Mouse (Mus musculus) layer of hippocampus, adult 18-20 months (tissue): Measurements from ENCODE around the gene Gm32717. TPM values are rescaled to one million over a fixed set of nuclear protein-coding genes. Genes with fewer than 3 reads are reported as not detected.
"Not testable (repeated sequence)": the region's sequence is repeated elsewhere in the genome, so short reads cannot be mapped to it uniquely, and the experiment has no call there.

Experiments
- DNase-seq, 2 experiments: peaks; one replicate each; pipeline ENCODE4 v3.0.0; 2022; ENCODE audit warnings: low spot score in 2 of 2
- long read RNA-seq: library from polyadenylated mRNA; stranded (forward); transcript quantifications from one replicate; pipeline ENCODE4 v2.0.0, GENCODE M21; 2021
- total RNA-seq, 2 experiments: library from RNA; stranded (reverse); gene quantifications; 2 replicates each; pipeline ENCODE4 v1.2.3; 2021

The Gm32717 gene
- under 1 TPM; 0.74 to 0.97 TPM for total RNA-seq
- long read RNA-seq, result 0 reads

GRCm38 (mm10) chr10:118240680-118241079, at the start of gene Gm32717:
Gene Gm32717, minus strand, starts transcription at chr10:118240780.
- DNase-seq, result not testable (repeated sequence)

- not testable (repeated sequence) for DNase-seq
Measured at GRCm38 (mm10) chr10:118283016-118283415, 42.4 kb upstream of the Gm32717 start.

- not testable (repeated sequence) for DNase-seq
Measured at GRCm38 (mm10) chr10:118282565-118282964, 42.0 kb upstream of the Gm32717 start.

GRCm38 (mm10) chr10:118278069-118278468, 37.5 kb upstream of the Gm32717 start:
- not testable (repeated sequence) for DNase-seq

- not testable (repeated sequence) for DNase-seq
Measured at GRCm38 (mm10) chr10:118271416-118271815, 30.8 kb upstream of the Gm32717 start.

- not testable (repeated sequence) for DNase-seq
Measured at GRCm38 (mm10) chr10:118268812-118269211, 28.2 kb upstream of the Gm32717 start.

GRCm38 (mm10) chr10:118258388-118258787, 17.8 kb upstream of the Gm32717 start, which contains the start of gene Gm32802:
Gene Gm32802, plus strand, starts transcription at chr10:118258688.
- DNase-seq, result not testable (repeated sequence)

GRCm38 (mm10) chr10:118250852-118251295, 10.3 kb upstream of the Gm32717 start:
- DNase-seq, result peak; percentile 37 to 51

GRCm38 (mm10) chr10:118249006-118249595, 8.5 kb upstream of the Gm32717 start:
- peak; percentile 18 to 54 for DNase-seq

- not testable (repeated sequence) for DNase-seq
Measured at GRCm38 (mm10) chr10:118232607-118233006, 8.0 kb downstream of the Gm32717 start.

GRCm38 (mm10) chr10:118227629-118228028, 13.0 kb downstream of the Gm32717 start:
- not testable (repeated sequence) for DNase-seq

- not testable (repeated sequence) for DNase-seq
Measured at GRCm38 (mm10) chr10:118215719-118216393, 24.7 kb downstream of the Gm32717 start.

- no peak for DNase-seq
Measured at GRCm38 (mm10) chr10:118204642-118205041, 35.9 kb downstream of the Gm32717 start, which contains the start of gene Il22. Gene Il22, plus strand, starts transcription at chr10:118204942.

- not testable (repeated sequence) for DNase-seq
Measured at GRCm38 (mm10) chr10:118195150-118195549, 45.4 kb downstream of the Gm32717 start.

Other genes with a start within 250 kb of the Gm32717 start
- gene Mdm1, start 99.0 kb downstream of the Gm32717 start, total RNA-seq, result 1 to 10 TPM; 7.3 to 7.7 TPM
- gene Il22, start 35.8 kb downstream of the Gm32717 start, total RNA-seq, result not detected
- under 1 TPM; 0.74 to 0.97 TPM for gene Gm32802, start 17.9 kb upstream of the Gm32717 start, total RNA-seq
- not detected for gene Iltifb, start 54.3 kb upstream of the Gm32717 start, total RNA-seq
- not detected for gene Gm9040, start 86.2 kb upstream of the Gm32717 start, total RNA-seq
- not detected for gene Gm9044, start 91.6 kb upstream of the Gm32717 start, total RNA-seq
- gene Gm9045, start 97.1 kb upstream of the Gm32717 start, total RNA-seq, result under 1 TPM in 1 of 2 experiments, not detected in 1; 0.12 TPM
- gene Gm9046, start 102.5 kb upstream of the Gm32717 start, total RNA-seq, result not detected
- not detected for gene Gm9048, start 107.9 kb upstream of the Gm32717 start, total RNA-seq
- under 1 TPM in 1 of 2 experiments, not detected in 1; 0.12 TPM for gene Gm9049, start 113.3 kb upstream of the Gm32717 start, total RNA-seq
- gene Ifng, start 200.3 kb upstream of the Gm32717 start, total RNA-seq, result not detected